In the genomic region with DNA sequence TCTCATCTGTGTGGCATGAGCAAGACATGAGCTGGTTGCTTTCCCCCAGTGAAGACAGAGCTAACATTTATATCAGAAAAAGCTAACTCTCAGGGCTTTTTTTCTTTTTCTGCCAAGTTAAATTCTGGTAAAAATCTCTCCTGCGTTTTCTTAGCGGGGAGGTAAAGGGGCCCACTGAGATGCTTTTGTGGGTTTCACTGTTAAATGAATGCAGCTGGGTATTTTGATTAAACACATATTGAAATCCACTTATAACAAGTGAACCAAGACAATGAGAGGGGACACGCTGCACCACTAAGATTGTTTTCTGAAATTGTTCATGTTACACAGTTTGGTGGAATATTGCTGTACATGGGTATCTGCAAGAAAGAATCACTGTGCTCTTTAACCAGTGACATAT, we compare ENCODE assay signal across 20 mouse cellular contexts.
DNase-seq lines count a peak whose midpoint lies in the region; ATAC-seq lines count a peak whose summit lies in the region.
"Had no signal": no experiment of that assay in that cellular context is flagged by ENCODE, and none has a peak within 500 bp of the region (broad histone marks: within the 10 kb centered on the region; RNA-seq: fewer than 3 reads in every experiment).

No protein-coding gene starts in this region.

- H3K27me3 ChIP-seq in midbrain, embryonic 11.5 days (ENCODE audit: control insufficient read depth, insufficient read depth, low read length), result no peaks in the 10 kb centered on the region
- H3K27me3 ChIP-seq in midbrain, embryonic 10.5 days (ENCODE audit: low read depth, poor library complexity, severe bottlenecking), result no peaks in the 10 kb centered on the region
- H3K27me3 ChIP-seq in embryonic facial prominence, embryonic 15.5 days, result no peaks in the 10 kb centered on the region
- H3K27me3 ChIP-seq in limb, embryonic 13.5 days, result no peaks in the 10 kb centered on the region
- H3K27me3 ChIP-seq: hindbrain, embryonic 12.5 days had no signal

- H3K27ac ChIP-seq in midbrain, embryonic 11.5 days (ENCODE audit: low read depth, low read length), result no peak overlapping the region
- no peak overlapping the region for H3K27ac ChIP-seq in midbrain, embryonic 10.5 days (replicated peaks)
- H3K27ac ChIP-seq in embryonic facial prominence, embryonic 15.5 days (replicated peaks), result peak overlapping the region; percentile 65
- peak overlapping the region; percentile 75 for H3K27ac ChIP-seq in limb, embryonic 13.5 days
- H3K27ac ChIP-seq: heart, embryonic 10.5 days; hindbrain, embryonic 12.5 days had no signal

- no peaks in the 10 kb centered on the region for H3K4me1 ChIP-seq in midbrain, embryonic 11.5 days (ENCODE audit: control insufficient read depth, insufficient read depth, low read length)
- H3K4me1 ChIP-seq in midbrain, embryonic 10.5 days, result peaks cover 7% of the 10 kb centered on the region
- H3K4me1 ChIP-seq in embryonic facial prominence, embryonic 15.5 days, result peaks cover 28% of the 10 kb centered on the region
- H3K4me1 ChIP-seq in limb, embryonic 13.5 days, result peaks cover 51% of the 10 kb centered on the region
- H3K4me1 ChIP-seq: heart, embryonic 10.5 days had no signal

- no peak overlapping the region for H3K4me2 ChIP-seq in midbrain, embryonic 11.5 days
- H3K4me2 ChIP-seq in embryonic facial prominence, embryonic 15.5 days (replicated peaks), result no peak overlapping the region
- H3K4me2 ChIP-seq in limb, embryonic 13.5 days (replicated peaks), result 0 out of 2 replicates have a peak overlapping the region, but pooled peaks have one; percentile 34
- H3K4me2 ChIP-seq: hindbrain, embryonic 12.5 days had no signal

- H3K36me3 ChIP-seq in midbrain, embryonic 11.5 days (ENCODE audit: control insufficient read depth, insufficient read depth, low read length), result no peaks in the 10 kb centered on the region
- no peaks in the 10 kb centered on the region for H3K36me3 ChIP-seq in midbrain, embryonic 10.5 days
- H3K36me3 ChIP-seq in embryonic facial prominence, embryonic 15.5 days, result no peaks in the 10 kb centered on the region
- no peaks in the 10 kb centered on the region for H3K36me3 ChIP-seq in limb, embryonic 13.5 days
- H3K36me3 ChIP-seq: heart, embryonic 10.5 days; hindbrain, embryonic 12.5 days had no signal

- WGBS in midbrain, embryonic 11.5 days, result 90% methylated on average over 3 of the region's 3 CpGs
- 88% methylated on average over 3 of the region's 3 CpGs for WGBS in midbrain, embryonic 10.5 days
- 39% methylated on average over 3 of the region's 3 CpGs for WGBS in embryonic facial prominence, embryonic 15.5 days
- WGBS in limb, embryonic 13.5 days, result 22% methylated on average over 3 of the region's 3 CpGs

- no peak for ATAC-seq in midbrain, embryonic 11.5 days (ENCODE audit: low FRiP score)
- ATAC-seq in embryonic facial prominence, embryonic 15.5 days (ENCODE audit: insufficient number of reproducible peaks, low FRiP score, low TSS enrichment, low read depth), result no peak
- no peak for ATAC-seq in limb, embryonic 13.5 days (ENCODE audit: low FRiP score, low read depth)
- no peak for ATAC-seq in granulocyte monocyte progenitor cell, adult 5-6 weeks (replicated peaks; ENCODE audit: poor library complexity, severe bottlenecking)
- ATAC-seq: forebrain, embryonic 14.5 days; hindbrain, embryonic 16.5 days had no signal

- peak; percentile 28 for DNase-seq in midbrain, embryonic 11.5 days (ENCODE audit: low spot score, missing footprints)
- DNase-seq in midbrain, embryonic 10.5 days (ENCODE audit: low spot score), result no peak
- no peak for DNase-seq in left cerebral cortex, postnatal 4 days
- DNase-seq in left cerebral cortex, postnatal 10 days (ENCODE audit: extremely low spot score in 1 of 2, low spot score in 2 of 2), result no peak
- DNase-seq: adrenal gland, postnatal 10 days; cerebellum, adult 11 months; cerebellum, adult 8-10 months; cerebellum, postnatal 14 days; embryo, embryonic 11 days; gastrocnemius, postnatal 36 days; heart, adult 18-20 months; heart, postnatal 10 days; heart, postnatal 4 days had no signal

- no peak overlapping the region for H3K9ac ChIP-seq in midbrain, embryonic 11.5 days (ENCODE audit: low read length)
- no peak overlapping the region for H3K9ac ChIP-seq in embryonic facial prominence, embryonic 15.5 days
- no peak overlapping the region for H3K9ac ChIP-seq in limb, embryonic 13.5 days
- H3K9ac ChIP-seq: hindbrain, embryonic 12.5 days had no signal

- no peak overlapping the region for H3K4me3 ChIP-seq in midbrain, embryonic 11.5 days (ENCODE audit: low read depth, low read length)
- H3K4me3 ChIP-seq in midbrain, embryonic 10.5 days, result no peak overlapping the region
- H3K4me3 ChIP-seq in embryonic facial prominence, embryonic 15.5 days (replicated peaks), result no peak overlapping the region
- H3K4me3 ChIP-seq in limb, embryonic 13.5 days, result no peak overlapping the region
- H3K4me3 ChIP-seq: heart, embryonic 10.5 days; hindbrain, embryonic 12.5 days had no signal

- no peaks in the 10 kb centered on the region for H3K9me3 ChIP-seq in midbrain, embryonic 11.5 days (ENCODE audit: control insufficient read depth, low read length)
- H3K9me3 ChIP-seq in midbrain, embryonic 10.5 days (replicated peaks), result no peaks in the 10 kb centered on the region
- H3K9me3 ChIP-seq in embryonic facial prominence, embryonic 15.5 days (replicated peaks), result no peaks in the 10 kb centered on the region
- no peaks in the 10 kb centered on the region for H3K9me3 ChIP-seq in limb, embryonic 13.5 days
- H3K9me3 ChIP-seq: heart, embryonic 10.5 days; hindbrain, embryonic 12.5 days had no signal

- intact Hi-C loops in left cerebral cortex, postnatal 4 days (cut with DNase I), result no loop called here
- intact Hi-C loops in left cerebral cortex, postnatal 10 days (cut with DNase I), result no loop called here

Comparison
In these comparisons a context has a peak if more than half of its experiments do, and no peak if none do; other contexts are left out.
1. H3K27ac ChIP-seq: peak in embryonic facial prominence, embryonic 15.5 days (single experiment) and limb, embryonic 13.5 days (single experiment); none in midbrain, embryonic 11.5 days (single experiment) and midbrain, embryonic 10.5 days (single experiment).